Mouse (Mus musculus): Measurements from ENCODE around the gene Ube2o. TPM values are rescaled to one million over a fixed set of nuclear protein-coding genes. Genes with fewer than 3 reads are reported as not detected.
A peak's percentile ranks its signal among the peaks of the same experiment; 100 is the strongest.

Ube2o gene
- polyA plus RNA-seq (2012; fragmentation: generic; extraction: Trizol), result 23.1 TPM
- long read RNA-seq, experiment 1, partial matches to known transcripts, result 4 of 9 reads
- long read RNA-seq, experiment 1, other reads (novel, unspliced or antisense), result 5 of 9 reads
- long read RNA-seq, experiment 2, full-length matches to known transcripts, result 3 of 20 reads
- long read RNA-seq, experiment 2, partial matches to known transcripts, result 17 of 20 reads
- long read RNA-seq, experiment 2, other reads (novel, unspliced or antisense), result 0 of 20 reads

DNA sequence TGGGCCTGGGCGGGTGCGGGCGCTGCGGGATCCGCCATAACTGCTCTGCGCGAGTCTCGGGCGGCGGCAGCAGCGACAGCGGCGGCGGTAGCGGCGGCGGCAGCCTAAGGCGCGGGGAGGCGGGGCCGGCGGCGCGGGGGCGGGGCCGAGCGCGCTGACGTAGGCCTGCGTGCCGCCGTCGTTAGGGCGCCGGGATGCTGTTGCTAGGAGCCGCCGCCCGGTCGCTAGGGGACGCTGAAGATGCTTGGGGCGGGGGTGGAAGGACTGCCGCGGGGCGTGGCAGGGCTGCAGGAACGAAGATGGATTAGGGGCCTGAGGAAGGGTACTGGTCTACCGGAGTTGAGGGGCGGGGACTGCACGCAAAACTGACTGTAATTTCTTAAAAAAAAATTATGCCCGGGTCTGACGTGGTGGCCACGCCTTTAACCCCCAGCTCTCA lies at the start of gene Ube2o:
Gene Ube2o, minus strand, starts transcription at position 72 of the 439 bp plus-strand sequence.
- Histone ChIP-seq H3K27me3 (ENCODE audit: control insufficient read depth, insufficient read depth, insufficient read length) (no peaks in the 10 kb centered on the region), H3K36me3 (ENCODE audit: control insufficient read depth, insufficient read depth) (peaks cover 4% of the 10 kb centered on the region), H3K79me2 (ENCODE audit: control insufficient read depth, insufficient read depth) (peaks cover 48% of the 10 kb centered on the region), H3ac (ENCODE audit: control insufficient read depth, insufficient read length, low read depth) (peak within 1 kb of the TSS; percentile 87), H3K4me3 (ENCODE audit: insufficient read depth, poor library complexity, severe bottlenecking) (peak within 1 kb of the TSS; percentile 85), H3K79me3 (ENCODE audit: low read depth) (peaks cover 42% of the 10 kb centered on the region)
- no peak for TF ChIP-seq USF1 (IDR thresholded peaks at IDR 0.05; ENCODE audit: low read depth)
- peak; percentile 19 for TF ChIP-seq CTCF (IDR thresholded peaks at IDR 0.05; ENCODE audit: control insufficient read depth, insufficient read depth, insufficient read length)

DNA sequence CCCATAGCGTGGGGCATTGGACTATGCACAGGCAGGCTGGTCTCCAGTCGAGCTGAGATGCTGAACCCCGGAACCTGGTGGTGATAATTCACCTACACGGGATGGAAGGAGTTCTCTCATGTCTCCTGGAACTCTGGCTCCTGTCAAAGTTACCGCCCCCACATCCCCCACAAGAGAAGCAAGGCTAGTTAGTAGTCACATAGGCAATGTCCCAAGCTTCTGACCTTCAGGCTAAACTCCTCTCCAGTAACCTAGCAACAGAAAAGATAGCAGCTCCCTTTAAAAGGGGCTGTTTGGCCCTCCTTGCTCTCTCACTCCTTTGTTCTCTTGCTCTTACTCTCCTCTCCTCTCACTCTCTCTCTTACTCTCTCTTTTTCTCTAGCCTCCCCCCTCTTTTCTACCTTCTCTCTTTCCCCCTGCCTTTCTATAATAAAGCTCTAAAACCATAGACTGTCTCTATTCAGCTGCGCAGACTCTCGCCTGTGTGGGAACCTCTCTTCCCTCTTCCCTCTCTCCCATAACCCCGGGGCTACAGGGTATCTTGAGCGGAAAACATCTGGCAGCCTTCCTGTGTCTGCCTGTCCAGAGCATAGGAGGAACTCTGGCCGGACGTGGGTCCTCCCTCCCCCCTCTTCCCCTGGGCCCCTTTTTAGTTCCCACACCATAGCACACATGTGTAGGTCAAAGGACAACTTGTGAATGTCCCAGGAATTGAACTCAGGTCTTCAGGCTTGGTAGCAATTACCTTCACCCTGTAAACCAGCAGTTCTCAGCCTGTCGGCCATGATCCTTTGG lies 49.1 kb upstream of the Ube2o start:
- H3K79me3 ChIP-seq (ENCODE audit: low read depth), result no peaks in the 10 kb centered on the region
- H3ac ChIP-seq (ENCODE audit: control insufficient read depth, insufficient read length, low read depth), result no peak overlapping the region
- no peaks in the 10 kb centered on the region for H3K27me3 ChIP-seq (ENCODE audit: control insufficient read depth, insufficient read depth, insufficient read length)
- no peak for TF ChIP-seq MYOD1 (IDR thresholded peaks at IDR 0.05; ENCODE audit: control insufficient read depth, insufficient read length, low read depth)
- no peak for TF ChIP-seq MYOG (IDR thresholded peaks at IDR 0.05; ENCODE audit: control insufficient read depth, extremely low read depth, insufficient read length)
- TF ChIP-seq USF1 (IDR thresholded peaks at IDR 0.05; ENCODE audit: low read depth), result no peak
- no peak for TF ChIP-seq CTCF (IDR thresholded peaks at IDR 0.05; ENCODE audit: control insufficient read depth, insufficient read depth, insufficient read length)
- TF ChIP-seq CEBPB (IDR thresholded peaks at IDR 0.05; ENCODE audit: low read depth), result no peak
- no peak for TF ChIP-seq MAX (IDR thresholded peaks at IDR 0.05)
- no peak for TF ChIP-seq FOSL1 (IDR thresholded peaks at IDR 0.05; ENCODE audit: insufficient read depth, low read length, poor library complexity, severe bottlenecking)
- no peaks in the 10 kb centered on the region for H3K79me2 ChIP-seq (ENCODE audit: control insufficient read depth, insufficient read depth)
- H3K4me3 ChIP-seq (ENCODE audit: insufficient read depth, poor library complexity, severe bottlenecking), result no peak overlapping the region
- no peaks in the 10 kb centered on the region for H3K36me3 ChIP-seq (ENCODE audit: control insufficient read depth, insufficient read depth)

DNA sequence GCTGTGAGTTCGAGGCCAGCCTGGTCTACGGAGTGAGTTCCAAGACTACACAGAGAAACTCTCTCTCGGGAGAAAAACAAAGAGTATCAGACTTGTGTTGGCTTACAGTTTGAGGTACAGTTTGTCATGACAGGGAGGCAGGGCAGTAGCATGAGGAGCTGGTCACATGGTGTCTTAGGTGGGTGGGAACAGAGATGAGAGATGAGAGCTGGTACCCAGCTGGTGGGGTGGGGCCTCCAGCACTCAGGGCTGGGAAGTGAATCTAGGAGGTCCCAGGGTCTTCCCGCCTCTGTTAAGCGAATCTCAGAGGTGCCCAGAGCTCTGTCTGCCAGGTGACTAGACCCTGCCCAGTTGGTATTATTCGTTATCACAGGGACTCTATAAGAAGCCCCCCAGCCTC lies 48.2 kb upstream of the Ube2o start:
- no peak overlapping the region for H3K4me3 ChIP-seq (ENCODE audit: insufficient read depth, poor library complexity, severe bottlenecking)
- H3K27me3 ChIP-seq (ENCODE audit: control insufficient read depth, insufficient read depth, insufficient read length), result no peaks in the 10 kb centered on the region
- H3K36me3 ChIP-seq (ENCODE audit: control insufficient read depth, insufficient read depth), result no peaks in the 10 kb centered on the region
- H3K79me2 ChIP-seq (ENCODE audit: control insufficient read depth, insufficient read depth), result no peaks in the 10 kb centered on the region
- H3K79me3 ChIP-seq (ENCODE audit: low read depth), result no peaks in the 10 kb centered on the region
- no peak overlapping the region for H3ac ChIP-seq (ENCODE audit: control insufficient read depth, insufficient read length, low read depth)
- no peak for TF ChIP-seq CEBPB (IDR thresholded peaks at IDR 0.05; ENCODE audit: low read depth)
- TF ChIP-seq MAX (IDR thresholded peaks at IDR 0.05), result no peak
- TF ChIP-seq FOSL1 (IDR thresholded peaks at IDR 0.05; ENCODE audit: insufficient read depth, low read length, poor library complexity, severe bottlenecking), result no peak
- peak; percentile 14 for TF ChIP-seq USF1 (IDR thresholded peaks at IDR 0.05; ENCODE audit: low read depth)
- no peak for TF ChIP-seq MYOD1 (IDR thresholded peaks at IDR 0.05; ENCODE audit: control insufficient read depth, insufficient read length, low read depth)
- no peak for TF ChIP-seq MYOG (IDR thresholded peaks at IDR 0.05; ENCODE audit: control insufficient read depth, extremely low read depth, insufficient read length)

DNA sequence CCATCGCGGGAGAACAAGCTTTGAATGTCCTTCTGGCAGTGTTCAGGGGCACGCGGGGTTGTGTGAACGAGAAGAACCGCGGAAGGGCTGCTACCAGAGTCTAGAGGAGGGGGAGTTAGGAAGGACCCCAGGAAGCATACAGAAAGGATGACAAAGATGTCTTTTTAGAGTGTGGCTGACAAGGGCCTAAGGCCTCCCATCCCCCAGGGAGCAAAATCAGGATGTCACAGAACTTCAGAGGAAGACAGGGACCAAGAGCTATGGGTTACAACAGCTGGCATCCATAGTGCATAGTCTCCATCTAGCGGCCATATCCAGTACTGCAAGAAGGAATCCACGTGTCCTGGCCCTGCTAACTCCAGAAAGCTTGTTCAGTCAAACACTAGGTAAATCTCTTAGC lies 47.5 kb upstream of the Ube2o start:
- peaks cover under 1% of the 10 kb centered on the region for H3K79me3 ChIP-seq (ENCODE audit: low read depth)
- no peak overlapping the region for H3K4me3 ChIP-seq (ENCODE audit: insufficient read depth, poor library complexity, severe bottlenecking)
- no peak for TF ChIP-seq MYOG (IDR thresholded peaks at IDR 0.05; ENCODE audit: control insufficient read depth, extremely low read depth, insufficient read length)
- peak; percentile 74 for TF ChIP-seq CTCF (IDR thresholded peaks at IDR 0.05; ENCODE audit: control insufficient read depth, insufficient read depth, insufficient read length)
- TF ChIP-seq MAX (IDR thresholded peaks at IDR 0.05), result peak; percentile 96
- TF ChIP-seq USF1 (IDR thresholded peaks at IDR 0.05; ENCODE audit: low read depth), result peak; percentile 18
- no peak for TF ChIP-seq CEBPB (IDR thresholded peaks at IDR 0.05; ENCODE audit: low read depth)
- no peaks in the 10 kb centered on the region for H3K36me3 ChIP-seq (ENCODE audit: control insufficient read depth, insufficient read depth)
- H3K79me2 ChIP-seq (ENCODE audit: control insufficient read depth, insufficient read depth), result peaks cover 4% of the 10 kb centered on the region
- no peak overlapping the region for H3ac ChIP-seq (ENCODE audit: control insufficient read depth, insufficient read length, low read depth)
- H3K27me3 ChIP-seq (ENCODE audit: control insufficient read depth, insufficient read depth, insufficient read length), result no peaks in the 10 kb centered on the region

DNA sequence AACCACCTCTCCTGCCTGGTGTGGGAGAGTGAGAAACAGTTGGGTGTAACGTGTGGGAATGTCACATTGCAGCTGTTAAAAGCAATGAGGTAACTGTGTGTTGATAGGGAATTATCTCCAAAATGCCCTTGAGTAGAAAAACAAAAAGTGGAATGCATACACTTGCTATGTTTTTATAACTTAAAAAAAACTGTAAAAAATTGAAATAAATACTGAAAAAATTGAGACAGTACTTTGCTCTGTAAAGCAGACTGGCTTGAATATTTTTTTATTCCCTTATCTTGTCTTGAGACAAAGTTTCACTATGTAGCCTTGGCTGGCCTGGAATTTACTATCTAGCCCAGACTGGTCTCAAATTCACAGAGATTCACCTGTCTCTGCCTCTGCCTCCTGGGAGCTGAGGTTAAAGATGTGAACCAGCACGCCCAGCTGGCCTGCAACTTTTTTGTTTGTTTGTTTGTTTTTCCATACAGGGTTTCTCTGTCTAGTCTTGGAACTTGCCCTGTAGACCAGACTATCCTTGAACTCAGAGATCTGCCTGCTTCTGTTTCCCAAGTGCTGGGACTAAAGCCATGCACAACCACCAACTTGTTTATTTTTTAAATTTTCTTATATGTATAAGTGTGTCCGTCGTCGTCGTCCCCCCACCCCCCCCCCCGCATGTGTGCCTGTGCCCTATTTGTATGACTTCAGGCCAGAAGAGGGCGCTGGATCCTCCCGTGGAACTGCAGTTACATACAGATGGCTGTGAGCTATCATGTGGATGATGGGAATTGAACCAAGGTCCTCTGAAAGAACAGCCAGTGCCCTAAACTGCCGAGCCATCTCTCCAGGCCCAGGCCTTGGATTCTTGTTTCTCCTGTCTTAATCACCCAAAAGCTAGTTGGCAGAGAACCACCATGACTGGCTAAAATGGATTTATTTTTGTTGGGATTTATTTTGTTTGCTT lies 46.1 kb upstream of the Ube2o start:
- Histone ChIP-seq H3K36me3 (ENCODE audit: control insufficient read depth, insufficient read depth) (no peaks in the 10 kb centered on the region), H3K27me3 (ENCODE audit: control insufficient read depth, insufficient read depth, insufficient read length) (no peaks in the 10 kb centered on the region), H3K79me2 (ENCODE audit: control insufficient read depth, insufficient read depth) (peaks cover 17% of the 10 kb centered on the region), H3K79me3 (ENCODE audit: low read depth) (peaks cover 2% of the 10 kb centered on the region), H3ac (ENCODE audit: control insufficient read depth, insufficient read length, low read depth) (no peak overlapping the region), H3K4me3 (ENCODE audit: insufficient read depth, poor library complexity, severe bottlenecking) (no peak overlapping the region)
- TF ChIP-seq CTCF (IDR thresholded peaks at IDR 0.05; ENCODE audit: control insufficient read depth, insufficient read depth, insufficient read length) (peak; percentile 49), USF1 (IDR thresholded peaks at IDR 0.05; ENCODE audit: low read depth) (no peak)
